Mouse (Mus musculus) limb, embryonic 11.5 days (tissue): ENCODE measurements around the gene Tfcp2l1. TPM values are rescaled to one million over a fixed set of nuclear protein-coding genes. Genes with fewer than 3 reads are reported as not detected.

Experiments
- ATAC-seq: fragments of 200-750 bp; cut with Nextera tagmentation; 2 replicates; pipeline ENCODE4 v1.8.0; 2017; ENCODE audit warnings: low read depth; ENCODE audit not compliant: insufficient number of reproducible peaks, low FRiP score, low TSS enrichment
- DNase-seq: peaks from one replicate; pipeline ENCODE4 v3.0.0-alpha.2; 2015; ENCODE audit warnings: low spot score
- H3K27ac ChIP-seq: fragments of 300-500 bp; sonication (generic); replicated peaks from 2 replicates; pipeline ENCODE4 v1.5.1; 2014; ENCODE audit warnings: low read depth, mild to moderate bottlenecking, low read length
- H3K27me3 ChIP-seq: fragments of 300-500 bp; sonication (generic); 2 replicates; pipeline ENCODE4 v1.6.1; 2014; ENCODE audit warnings: mild to moderate bottlenecking, low read length, mixed read lengths; ENCODE audit not compliant: control insufficient read depth, insufficient read depth
- H3K36me3 ChIP-seq: fragments of 300-500 bp; sonication (generic); 2 replicates; pipeline ENCODE4 v1.6.1; 2014; ENCODE audit warnings: mild to moderate bottlenecking, low read length, moderate library complexity, mixed read lengths; ENCODE audit not compliant: control insufficient read depth, insufficient read depth
- H3K4me1 ChIP-seq: fragments of 300-500 bp; sonication (generic); 2 replicates; pipeline ENCODE4 v1.6.1; 2014; ENCODE audit warnings: low read length, mixed read lengths; ENCODE audit not compliant: control insufficient read depth, insufficient read depth
- H3K4me2 ChIP-seq: fragments of 300-500 bp; sonication (generic); 2 replicates; pipeline ENCODE4 v1.6.1; 2014; ENCODE audit warnings: low read depth, mild to moderate bottlenecking, moderate library complexity; ENCODE audit not compliant: severe bottlenecking
- H3K4me3 ChIP-seq: fragments of 300-500 bp; sonication (generic); 2 replicates; pipeline ENCODE4 v1.5.1; 2014; ENCODE audit warnings: low read depth, low read length
- H3K9ac ChIP-seq: fragments of 300-500 bp; sonication (generic); 2 replicates; pipeline ENCODE4 v1.6.1; 2014; ENCODE audit warnings: mild to moderate bottlenecking, low read length
- H3K9me3 ChIP-seq: fragments of 300-500 bp; sonication (generic); 2 replicates; pipeline ENCODE4 v1.6.1; 2016; ENCODE audit warnings: low read length; ENCODE audit not compliant: control insufficient read depth
- polyA plus RNA-seq: library from polyadenylated mRNA; unstranded; fragments of >200 nt; fragmentation: Nextera tagmentation; extraction: Ambion mirVana; gene quantifications from 2 replicates; pipeline ENCODE4 v1.2.1, GENCODE M21; 2014

Tfcp2l1 gene
- polyA plus RNA-seq, 1 experiment from 2014 or later: 0.15 TPM

GRCm38 (mm10) chr1:118728796-118729195 is 101.1 kb downstream of the Tfcp2l1 start:
- H3K4me2 ChIP-seq: no peak overlapping the region
- ATAC-seq (no peak), DNase-seq (no peak)
- H3K4me3 ChIP-seq: no peak overlapping the region
- no peak overlapping the region for H3K9ac ChIP-seq
- no peak overlapping the region for H3K27ac ChIP-seq
- H3K27me3 ChIP-seq: no peaks in the 10 kb centered on the region
- no peaks in the 10 kb centered on the region for H3K36me3 ChIP-seq
- no peaks in the 10 kb centered on the region for H3K9me3 ChIP-seq
- no peaks in the 10 kb centered on the region for H3K4me1 ChIP-seq

Other genes with a start within 250 kb of the Tfcp2l1 start
- 68.8 and 79.6 TPM in 2 replicates for gene Clasp1, start 238.9 kb upstream of the Tfcp2l1 start, polyA plus RNA-seq